Mouse (Mus musculus) myocyte (in vitro differentiated cells): Measurements from ENCODE around the gene Gm49416.

Experiments
- CEBPB ChIP-seq: IDR thresholded peaks from 2 replicates; pipeline ENCODE4 v1.6.1; 2011; ENCODE audit warnings: mild to moderate bottlenecking, moderate library complexity; ENCODE audit not compliant: poor library complexity, insufficient read depth, severe bottlenecking
- E2F4 ChIP-seq: IDR thresholded peaks from one replicate; pipeline ENCODE4 v1.6.1; 2011; ENCODE audit warnings: mild to moderate bottlenecking, control low read depth, moderate library complexity; ENCODE audit not compliant: insufficient read depth
- MAX ChIP-seq: IDR thresholded peaks from one replicate; pipeline ENCODE4 v1.6.1; 2011; ENCODE audit warnings: low read depth, mild to moderate bottlenecking, control low read depth
- MYOD1 ChIP-seq, 3 experiments: IDR thresholded peaks; one replicate each; pipeline ENCODE4 v1.6.1; 2011; ENCODE audit warnings: control low read depth in 2 of 3, low read depth in 2 of 3, mild to moderate bottlenecking in 2 of 3, moderate library complexity in 1 of 3; ENCODE audit not compliant: insufficient read length in 2 of 3, control insufficient read depth in 1 of 3
- MYOG ChIP-seq, 3 experiments: IDR thresholded peaks; one replicate each; pipeline ENCODE4 v1.6.1; 2011; ENCODE audit warnings: control low read depth in 2 of 3, low read depth in 2 of 3, mild to moderate bottlenecking in 2 of 3; ENCODE audit not compliant: insufficient read length in 2 of 3, control insufficient read depth in 1 of 3, insufficient read depth in 1 of 3
- POLR2A ChIP-seq: IDR thresholded peaks from one replicate; pipeline ENCODE4 v1.6.1; 2011; ENCODE audit warnings: low read depth, mild to moderate bottlenecking, control low read depth, moderate library complexity; ENCODE audit not compliant: insufficient read length
- POLR2AphosphoS2 ChIP-seq: IDR thresholded peaks from one replicate; pipeline ENCODE4 v1.6.1; 2011; ENCODE audit warnings: low read depth, control low read depth; ENCODE audit not compliant: insufficient read length
- REST ChIP-seq: IDR thresholded peaks from one replicate; pipeline ENCODE4 v1.6.1; 2011; ENCODE audit warnings: mild to moderate bottlenecking, control low read depth, moderate library complexity; ENCODE audit not compliant: insufficient read depth, insufficient read length
- SRF ChIP-seq: IDR thresholded peaks from one replicate; pipeline ENCODE4 v1.6.1; 2011; ENCODE audit warnings: low read depth; ENCODE audit not compliant: control insufficient read depth, insufficient read length
- TCF12 ChIP-seq: IDR thresholded peaks from one replicate; pipeline ENCODE4 v1.6.1; 2011; ENCODE audit warnings: mild to moderate bottlenecking, control low read depth; ENCODE audit not compliant: poor library complexity, insufficient read depth, severe bottlenecking
- TCF3 ChIP-seq: IDR thresholded peaks from one replicate; pipeline ENCODE4 v1.6.1; 2011; ENCODE audit warnings: low read depth, control low read depth; ENCODE audit not compliant: insufficient read length
- USF1 ChIP-seq: IDR thresholded peaks from one replicate; pipeline ENCODE4 v1.6.1; 2011; ENCODE audit warnings: low read depth, mild to moderate bottlenecking, control low read depth, moderate library complexity

GRCm38 (mm10) chr19:8914212-8914611 lies 25.5 kb downstream of the Gm49416 start:
- no peak for TF ChIP-seq POLR2A
- no peak for TF ChIP-seq POLR2AphosphoS2
- TF ChIP-seq MAX, result no peak
- no peak for TF ChIP-seq E2F4
- TF ChIP-seq SRF, result no peak
- no peak for TF ChIP-seq USF1
- TF ChIP-seq TCF12, result no peak
- TF ChIP-seq MYOD1 (IDR thresholded peaks at IDR 0.05; ENCODE audit: control insufficient read depth in 1 of 3, insufficient read length in 2 of 3, low read depth in 2 of 3), result no peak
- no peak for TF ChIP-seq CEBPB
- TF ChIP-seq MYOG (IDR thresholded peaks at IDR 0.05; ENCODE audit: control insufficient read depth in 1 of 3, insufficient read depth in 1 of 3, insufficient read length in 2 of 3, low read depth in 2 of 3), result no peak
- no peak for TF ChIP-seq REST
- no peak for TF ChIP-seq TCF3
